Mouse (Mus musculus) midbrain, embryonic 14.5 days (tissue): ENCODE measurements at regions not wholly inside any gene's neighbourhood (a gene's known extent, or its start where the extent isn't known, plus 50 kb on each side); places are given as distances from the start of the nearest gene placed in this dataset.

Experiments used
- ATAC-seq: fragments of 200-750 bp; cut with Nextera tagmentation; 2 replicates; pipeline ENCODE4 v1.8.0; 2017; ENCODE audit warnings: moderate number of reproducible peaks, moderate library complexity; ENCODE audit not compliant: low FRiP score, low TSS enrichment
- DNase-seq: peaks from one replicate; pipeline ENCODE4 v3.0.0-alpha.2; 2015
- H3K27ac ChIP-seq: fragments of 300-500 bp; sonication (generic); replicated peaks from 2 replicates; pipeline ENCODE4 v1.5.1; 2014; ENCODE audit warnings: mild to moderate bottlenecking, low read depth, low read length, moderate library complexity
- H3K27me3 ChIP-seq: fragments of 300-500 bp; sonication (generic); 2 replicates; pipeline ENCODE4 v1.6.1; 2014; ENCODE audit warnings: low read length, control low read depth, mixed read lengths; ENCODE audit not compliant: control insufficient read depth, insufficient read depth
- H3K36me3 ChIP-seq: fragments of 300-500 bp; sonication (generic); 2 replicates; pipeline ENCODE4 v1.6.1; 2014; ENCODE audit warnings: low read length, control low read depth; ENCODE audit not compliant: control insufficient read depth, insufficient read depth
- H3K4me1 ChIP-seq: fragments of 300-500 bp; sonication (generic); 2 replicates; pipeline ENCODE4 v1.6.1; 2014; ENCODE audit warnings: mild to moderate bottlenecking, antibody characterized with exemption, low read length, control low read depth; ENCODE audit not compliant: control insufficient read depth, insufficient read depth
- H3K4me2 ChIP-seq: fragments of 300-500 bp; sonication (generic); 2 replicates; pipeline ENCODE4 v1.6.1; 2014; ENCODE audit warnings: mild to moderate bottlenecking, low read length, moderate library complexity
- H3K4me3 ChIP-seq: fragments of 300-500 bp; sonication (generic); replicated peaks from 2 replicates; pipeline ENCODE4 v1.5.1; 2014; ENCODE audit warnings: low read depth, low read length
- H3K9ac ChIP-seq: fragments of 300-500 bp; sonication (generic); replicated peaks from 2 replicates; pipeline ENCODE4 v1.6.1; 2014; ENCODE audit warnings: mild to moderate bottlenecking, low read length, moderate library complexity
- H3K9me3 ChIP-seq: fragments of 300-500 bp; sonication (generic); 2 replicates; pipeline ENCODE4 v1.6.1; 2016; ENCODE audit warnings: low read length, control low read depth, mixed read lengths; ENCODE audit not compliant: control insufficient read depth
- WGBS: fragments of 180-500 bp; shearing (Covaris S2); extraction: QIAGEN DNeasy Blood & Tissue Kit; methylation state at CpG from one replicate; pipeline ENCODE4 v1.1.7; 2014; 5-methylcytosine and 5-hydroxymethylcytosine counted together

DNA sequence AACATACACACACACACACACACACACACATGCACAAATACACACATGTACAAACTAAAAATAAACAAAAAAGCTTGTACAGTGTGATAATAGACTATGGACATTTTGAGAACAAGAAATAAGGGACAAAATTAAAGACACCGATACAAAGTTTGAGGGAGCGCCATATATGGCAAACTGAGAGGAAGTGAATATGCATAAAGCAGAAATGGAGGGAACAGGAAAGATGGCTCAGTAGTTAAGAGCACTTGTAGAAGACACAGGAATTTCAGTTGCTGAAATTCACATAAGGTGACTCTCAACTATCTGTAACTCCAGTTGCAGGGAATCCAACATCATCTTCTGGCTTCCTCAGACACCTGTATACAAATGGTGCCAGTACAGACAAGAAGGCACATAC, 200.2 kb upstream of the Fn1 start:
- Histone ChIP-seq H3K27ac (no peak overlapping the region), H3K27me3 (no peaks in the 10 kb centered on the region), H3K36me3 (no peaks in the 10 kb centered on the region), H3K9me3 (no peaks in the 10 kb centered on the region), H3K4me3 (no peak overlapping the region), H3K9ac (no peak overlapping the region), H3K4me1 (no peaks in the 10 kb centered on the region), H3K4me2 (no peak overlapping the region)
- ATAC-seq (no peak), DNase-seq (no peak)
- WGBS = 97% methylated on average over 2 of the region's 2 CpGs

DNA sequence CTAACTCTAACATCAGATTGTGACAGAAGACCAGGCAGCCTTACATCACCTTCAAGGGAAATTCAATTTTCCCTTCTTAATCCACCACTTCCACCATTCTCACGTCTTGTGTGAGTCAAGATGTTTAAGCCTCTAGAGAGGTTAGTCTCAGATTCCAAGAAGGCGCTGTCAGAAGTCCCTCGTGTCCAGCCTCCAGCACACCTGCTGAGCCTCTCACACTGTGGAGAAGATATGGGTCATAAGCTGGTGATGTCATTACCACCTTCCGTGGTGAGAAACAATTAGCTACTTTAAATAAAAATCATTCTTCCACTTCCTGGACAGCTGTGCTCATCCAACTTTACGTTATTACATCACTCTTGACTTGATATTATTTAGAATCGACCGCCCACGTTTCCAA, 198.3 kb upstream of the Fn1 start:
- WGBS = 89% methylated on average over 8 of the region's 8 CpGs
- Histone ChIP-seq H3K4me1 (no peaks in the 10 kb centered on the region), H3K4me3 (no peak overlapping the region), H3K36me3 (no peaks in the 10 kb centered on the region), H3K9ac (no peak overlapping the region), H3K4me2 (no peak overlapping the region), H3K27ac (no peak overlapping the region), H3K27me3 (no peaks in the 10 kb centered on the region), H3K9me3 (no peaks in the 10 kb centered on the region)
- no peak for ATAC-seq
- no peak for DNase-seq

DNA sequence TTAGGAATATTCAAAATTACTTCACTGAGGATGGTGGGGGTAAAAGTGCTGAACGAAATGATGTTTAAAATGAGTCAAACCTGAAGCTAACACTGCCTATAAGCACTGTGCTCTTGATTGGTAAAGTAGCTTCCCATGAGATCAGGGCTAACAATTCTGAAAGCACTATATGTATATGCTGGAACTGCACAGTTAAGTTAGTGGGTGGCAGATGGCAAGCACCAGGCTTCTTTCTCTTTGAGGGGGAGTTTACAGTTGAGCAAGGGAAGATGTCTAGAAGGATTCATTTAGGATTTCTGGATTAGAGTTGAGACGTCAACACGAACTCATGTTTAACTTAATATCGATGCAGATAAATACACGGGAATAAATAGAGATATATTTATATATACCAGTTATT, 195.7 kb upstream of the Fn1 start:
- Histone ChIP-seq H3K27me3 (no peaks in the 10 kb centered on the region), H3K4me1 (no peaks in the 10 kb centered on the region)
- ATAC-seq = no peak

DNA sequence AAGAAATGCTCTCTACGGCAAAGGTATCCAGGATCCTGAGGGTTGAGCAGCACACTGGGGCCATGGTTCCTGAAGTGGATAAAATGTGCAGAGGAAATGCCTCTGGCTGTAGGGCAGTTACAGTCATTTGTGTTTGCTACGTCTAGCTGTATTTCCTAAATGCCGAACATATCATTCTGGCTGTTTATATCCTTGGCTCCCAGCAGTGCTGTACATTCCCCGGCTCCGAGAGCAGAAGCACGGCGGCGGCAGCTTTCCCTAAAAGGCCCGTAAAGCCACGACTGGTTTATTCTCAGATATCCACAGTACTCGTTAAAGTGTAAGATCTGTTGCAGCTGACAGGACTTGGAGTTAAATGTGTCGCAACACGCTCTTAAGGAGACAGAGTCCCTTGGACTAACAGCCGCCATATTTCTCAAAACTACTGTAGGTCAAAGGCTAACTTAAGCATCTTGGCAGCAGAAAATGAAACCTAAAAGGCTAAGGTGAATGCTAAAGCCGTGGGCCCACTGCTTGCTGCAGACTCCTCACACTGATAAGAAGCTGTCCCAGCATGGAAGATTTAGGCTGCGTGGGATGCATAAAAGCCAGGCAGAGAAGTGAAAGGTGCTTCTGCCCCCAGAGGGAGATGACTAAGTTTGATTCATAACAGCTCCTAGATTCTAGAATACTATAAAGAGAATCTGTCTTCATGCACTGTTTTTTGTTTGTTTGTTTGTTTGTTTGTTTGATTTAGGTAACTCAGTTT, 192.1 kb upstream of the Fn1 start:
- Histone ChIP-seq H3K4me3 (no peak overlapping the region), H3K9ac (no peak overlapping the region), H3K27me3 (no peaks in the 10 kb centered on the region), H3K36me3 (no peaks in the 10 kb centered on the region), H3K4me1 (no peaks in the 10 kb centered on the region), H3K9me3 (no peaks in the 10 kb centered on the region), H3K27ac (no peak overlapping the region), H3K4me2 (no peak overlapping the region)
- ATAC-seq (no peak), DNase-seq (no peak)
- WGBS = 82% methylated on average over 16 of the region's 16 CpGs

More for the DNA sequence above, 195.7 kb upstream of the Fn1 start:
- no peaks in the 10 kb centered on the region for H3K9me3 ChIP-seq
- no peak overlapping the region for H3K4me3 ChIP-seq
- 97% methylated on average over 5 of the region's 5 CpGs for WGBS
- no peak overlapping the region for H3K9ac ChIP-seq
- no peak overlapping the region for H3K27ac ChIP-seq
- DNase-seq = no peak
- no peak overlapping the region for H3K4me2 ChIP-seq
- no peaks in the 10 kb centered on the region for H3K36me3 ChIP-seq

DNA sequence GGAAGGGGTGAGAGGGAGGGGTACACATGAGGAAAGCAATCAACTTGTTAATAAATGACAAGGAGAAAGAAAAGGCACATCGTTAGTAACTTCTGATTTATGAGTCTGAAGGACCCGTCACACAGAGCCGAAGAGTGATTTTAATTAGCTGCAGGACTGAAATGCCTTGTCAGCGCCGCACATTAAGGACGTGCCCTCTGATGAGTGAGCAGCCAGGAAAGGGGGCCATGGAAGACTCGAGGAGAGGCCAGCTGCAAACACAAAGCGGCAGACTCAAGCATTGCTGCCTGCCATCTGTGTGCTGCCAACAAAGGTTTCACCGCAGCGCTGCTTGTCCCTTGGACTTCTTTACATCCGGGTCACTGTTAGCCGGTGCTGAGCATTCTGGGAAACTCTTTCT, 184.8 kb upstream of the Fn1 start:
- H3K9ac ChIP-seq = no peak overlapping the region
- DNase-seq (peak; percentile 27), ATAC-seq (no peak)
- H3K4me2 ChIP-seq = 0 out of 2 replicates have a peak overlapping the region, but pooled peaks have one; percentile 1
- 72% methylated on average over 12 of the region's 12 CpGs for WGBS
- H3K4me3 ChIP-seq = no peak overlapping the region
- no peak overlapping the region for H3K27ac ChIP-seq
- H3K4me1 ChIP-seq = no peaks in the 10 kb centered on the region
- no peaks in the 10 kb centered on the region for H3K27me3 ChIP-seq
- H3K36me3 ChIP-seq = no peaks in the 10 kb centered on the region
- no peaks in the 10 kb centered on the region for H3K9me3 ChIP-seq

DNA sequence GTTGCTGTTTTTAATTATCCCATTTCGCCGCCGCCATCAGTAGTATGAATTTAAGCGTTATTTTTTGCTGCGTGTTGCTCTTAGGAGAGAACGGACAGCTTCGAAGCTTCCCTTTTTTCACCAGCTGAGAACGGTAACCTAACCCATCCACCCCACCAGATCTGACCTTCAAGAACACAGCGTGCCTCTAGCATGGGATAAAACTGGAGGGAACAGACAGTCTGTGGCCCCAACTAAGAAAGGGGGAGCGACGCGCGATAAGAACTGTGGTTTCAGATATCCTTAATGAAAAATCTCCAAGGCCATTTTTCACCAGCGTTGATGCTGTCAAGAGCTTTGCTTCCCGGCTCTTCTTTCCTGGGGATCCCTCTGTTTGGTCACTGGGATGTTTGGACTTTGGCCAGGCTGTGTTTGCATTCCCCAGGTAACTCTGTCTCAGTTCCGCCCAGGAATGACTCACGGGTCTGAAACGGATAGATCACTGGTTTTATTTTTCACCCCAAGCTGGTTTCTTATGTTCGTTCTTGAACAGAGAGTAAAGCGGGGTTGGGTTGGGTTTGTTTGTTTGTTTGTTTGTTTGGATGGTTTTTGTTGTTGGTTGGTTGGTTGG, 184.1 kb upstream of the Fn1 start:
- Histone ChIP-seq H3K4me3 (no peak overlapping the region), H3K4me2 (no peak overlapping the region), H3K36me3 (no peaks in the 10 kb centered on the region), H3K27me3 (no peaks in the 10 kb centered on the region), H3K9ac (no peak overlapping the region), H3K9me3 (no peaks in the 10 kb centered on the region), H3K27ac (no peak overlapping the region), H3K4me1 (no peaks in the 10 kb centered on the region)
- no peak for DNase-seq
- ATAC-seq = no peak
- 95% methylated on average over 20 of the region's 20 CpGs for WGBS

DNA sequence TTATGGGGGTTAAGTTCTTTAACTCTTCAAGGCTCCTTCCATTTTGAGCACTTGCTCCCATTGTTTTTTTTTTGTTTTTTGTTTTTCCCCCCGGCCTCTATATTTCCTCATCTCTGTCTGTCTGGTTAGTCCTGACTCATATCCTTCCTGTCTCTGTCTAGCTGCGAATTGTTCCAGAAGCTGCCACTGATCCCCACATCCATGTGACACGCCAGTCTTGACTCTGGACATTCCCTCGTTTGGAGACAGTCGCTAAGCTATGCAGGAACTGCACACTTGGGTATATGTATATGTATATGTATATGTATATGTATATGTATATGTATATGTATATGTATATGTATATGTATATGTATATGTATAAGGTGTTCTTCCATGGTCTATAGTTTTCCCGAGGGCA, 177.4 kb upstream of the Fn1 start:
- H3K27ac ChIP-seq = no peak overlapping the region
- ATAC-seq (no peak), DNase-seq (no peak)
- H3K4me3 ChIP-seq = no peak overlapping the region
- H3K9ac ChIP-seq = no peak overlapping the region
- H3K4me1 ChIP-seq = no peaks in the 10 kb centered on the region
- H3K9me3 ChIP-seq = no peaks in the 10 kb centered on the region
- WGBS = 93% methylated on average over 6 of the region's 6 CpGs
- no peaks in the 10 kb centered on the region for H3K27me3 ChIP-seq
- H3K36me3 ChIP-seq = no peaks in the 10 kb centered on the region
- no peak overlapping the region for H3K4me2 ChIP-seq

DNA sequence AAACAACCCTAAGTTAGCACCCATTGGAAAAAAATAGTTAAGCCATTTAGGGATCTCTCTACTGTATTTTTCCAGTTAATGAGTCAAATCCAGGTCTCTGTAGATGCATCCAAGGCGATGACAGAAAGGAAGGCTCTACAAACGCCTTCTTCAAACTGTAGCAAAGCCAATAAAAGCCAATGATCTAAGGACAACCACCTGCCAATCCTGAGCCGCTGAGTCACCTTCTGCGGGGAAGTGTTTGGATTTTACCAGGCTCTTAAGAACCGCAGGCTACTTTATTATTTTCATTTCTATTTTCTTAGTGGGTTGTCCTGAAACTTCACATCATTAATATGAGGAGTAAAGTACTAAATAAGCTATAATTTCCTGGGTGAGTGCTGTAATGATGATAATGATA, 171.4 kb upstream of the Fn1 start:
- ATAC-seq = no peak

DNA sequence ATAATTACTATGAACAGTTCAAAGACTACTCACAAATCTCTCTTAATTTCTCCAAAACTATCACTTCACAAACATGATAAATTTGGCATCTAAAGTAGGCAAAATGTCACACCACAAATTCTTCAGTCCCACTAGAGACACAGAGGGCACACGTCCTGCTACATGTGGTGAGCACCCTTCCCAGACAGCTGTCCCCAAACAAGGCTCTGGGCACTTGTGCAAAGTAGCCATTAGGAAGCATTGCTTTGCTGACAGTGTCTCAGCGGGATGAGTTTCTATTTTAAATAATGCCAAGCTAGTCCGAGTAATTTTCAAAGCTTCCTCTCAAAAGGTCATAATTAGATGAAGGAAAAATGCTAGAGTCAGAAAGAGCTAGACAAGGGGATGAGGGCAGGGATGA, 169.1 kb upstream of the Fn1 start:
- no peaks in the 10 kb centered on the region for H3K9me3 ChIP-seq
- H3K4me1 ChIP-seq = no peaks in the 10 kb centered on the region
- H3K36me3 ChIP-seq = no peaks in the 10 kb centered on the region
- H3K4me3 ChIP-seq = no peak overlapping the region
- H3K4me2 ChIP-seq = no peak overlapping the region
- H3K27ac ChIP-seq = no peak overlapping the region
- no peaks in the 10 kb centered on the region for H3K27me3 ChIP-seq
- 71% methylated on average over 3 of the region's 3 CpGs for WGBS
- ATAC-seq = no peak
- DNase-seq = no peak
- H3K9ac ChIP-seq = no peak overlapping the region

More for the DNA sequence above, 171.4 kb upstream of the Fn1 start:
- Histone ChIP-seq H3K4me3 (no peak overlapping the region), H3K27me3 (no peaks in the 10 kb centered on the region), H3K36me3 (no peaks in the 10 kb centered on the region), H3K9me3 (no peaks in the 10 kb centered on the region), H3K27ac (no peak overlapping the region), H3K9ac (no peak overlapping the region), H3K4me1 (no peaks in the 10 kb centered on the region), H3K4me2 (no peak overlapping the region)
- no peak for DNase-seq
- 91% methylated on average over 5 of the region's 5 CpGs for WGBS
